ENCODE assay signal across 8 mouse cellular contexts in the genomic region with DNA sequence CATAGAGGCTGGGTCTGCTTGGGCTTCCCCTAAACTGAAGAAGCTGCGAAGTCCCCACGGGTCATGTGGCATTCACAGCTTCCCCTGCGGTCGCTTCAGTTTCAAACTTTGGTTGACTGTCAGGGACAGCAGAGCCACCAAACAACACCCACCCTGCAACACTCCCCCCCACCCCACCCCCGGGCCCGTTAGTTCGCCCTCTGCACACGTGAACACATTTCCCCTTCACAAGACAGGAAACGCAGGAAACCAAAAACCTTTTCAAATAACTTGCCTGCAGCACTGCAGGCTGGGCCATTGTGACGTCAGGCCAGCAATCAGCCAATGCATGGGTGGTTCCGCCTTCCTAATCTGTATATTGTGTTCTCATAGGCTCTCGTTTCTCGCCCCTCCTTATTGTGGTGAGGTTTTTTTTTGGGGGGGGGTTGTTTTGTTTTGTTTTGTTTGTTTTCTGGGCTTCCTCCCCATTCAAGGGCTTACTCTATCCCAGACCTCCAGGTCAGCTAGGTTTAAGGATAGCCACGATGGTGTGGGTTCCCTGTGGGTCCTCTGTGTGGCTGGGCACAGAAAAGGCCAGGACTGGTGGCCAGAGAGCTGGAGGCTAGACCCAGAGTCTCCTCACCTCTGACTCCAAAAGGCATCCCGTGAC.
DNase-seq lines count a peak whose midpoint lies in the region; ATAC-seq and TF ChIP-seq lines count a peak whose summit lies in the region.

No protein-coding gene starts in this region.

- H3K36me3 ChIP-seq in heart, embryonic 14.5 days (ENCODE audit: control insufficient read depth, insufficient read depth, low read length) = no peaks in the 10 kb centered on the region
- no peaks in the 10 kb centered on the region for H3K36me3 ChIP-seq in kidney, embryonic 16.5 days (ENCODE audit: insufficient read depth, low read length)
- H3K36me3 ChIP-seq in liver, postnatal 0 days (replicated peaks; ENCODE audit: insufficient read depth, low read length) = no peaks in the 10 kb centered on the region
- no peaks in the 10 kb centered on the region for H3K36me3 ChIP-seq in neural tube, embryonic 13.5 days

- 12% methylated on average over 15 of the region's 15 CpGs for WGBS in heart, embryonic 14.5 days
- 7% methylated on average over 15 of the region's 15 CpGs for WGBS in kidney, embryonic 16.5 days
- 4% methylated on average over 15 of the region's 15 CpGs for WGBS in liver, postnatal 0 days (ENCODE audit: insufficient replicate concordance)
- 4% methylated on average over 15 of the region's 15 CpGs for WGBS in neural tube, embryonic 13.5 days

- H3K4me3 ChIP-seq in heart, embryonic 14.5 days (ENCODE audit: control insufficient read depth in 1 of 2, insufficient read depth in 1 of 2, low read depth in 1 of 2, low read length in 2 of 2) = peak overlapping the region in 1 of 2 experiments; percentile 34; a peak in 2 of 4 replicates
- peak overlapping the region; percentile 38 for H3K4me3 ChIP-seq in kidney, embryonic 16.5 days (ENCODE audit: low read length)
- H3K4me3 ChIP-seq in liver, postnatal 0 days (ENCODE audit: low read depth, low read length) = peak overlapping the region; percentile 13; the same call in 1 of the 2 replicates
- H3K4me3 ChIP-seq in neural tube, embryonic 13.5 days = peak overlapping the region; percentile 29

- H3K4me2 ChIP-seq in heart, embryonic 14.5 days (ENCODE audit: low read length) = peak overlapping the region; percentile 70
- H3K4me2 ChIP-seq in kidney, embryonic 16.5 days (replicated peaks; ENCODE audit: low read depth, low read length) = peak overlapping the region; percentile 60
- H3K4me2 ChIP-seq in liver, postnatal 0 days (ENCODE audit: low read depth, low read length) = peak overlapping the region; percentile 68
- H3K4me2 ChIP-seq in neural tube, embryonic 13.5 days = peak overlapping the region; percentile 64

- no peaks in the 10 kb centered on the region for H3K9me3 ChIP-seq in heart, embryonic 14.5 days (ENCODE audit: control insufficient read depth, low read length)
- no peaks in the 10 kb centered on the region for H3K9me3 ChIP-seq in kidney, embryonic 16.5 days (ENCODE audit: low read length)
- H3K9me3 ChIP-seq in liver, postnatal 0 days (ENCODE audit: low read length) = no peaks in the 10 kb centered on the region
- no peaks in the 10 kb centered on the region for H3K9me3 ChIP-seq in neural tube, embryonic 13.5 days

- peak; percentile 72 for ATAC-seq in erythroid progenitor cell, adult 5-6 weeks (replicated peaks; ENCODE audit: low FRiP score, poor library complexity, severe bottlenecking)
- ATAC-seq in heart, embryonic 14.5 days (ENCODE audit: insufficient number of reproducible peaks, insufficient read depth, low FRiP score, low read depth) = peak; percentile 61; the same call in 1 of the 2 replicates
- peak; percentile 89 for ATAC-seq in kidney, embryonic 16.5 days (ENCODE audit: low FRiP score, low TSS enrichment)
- ATAC-seq in liver, postnatal 0 days = peak; percentile 67
- peak; percentile 87 for ATAC-seq in neural tube, embryonic 13.5 days (ENCODE audit: low read depth)

- no peaks in the 10 kb centered on the region for H3K27me3 ChIP-seq in heart, embryonic 14.5 days (ENCODE audit: control insufficient read depth, insufficient read depth, low read length)
- no peaks in the 10 kb centered on the region for H3K27me3 ChIP-seq in kidney, embryonic 16.5 days (ENCODE audit: insufficient read depth, low read length)
- no peaks in the 10 kb centered on the region for H3K27me3 ChIP-seq in liver, postnatal 0 days (ENCODE audit: insufficient read depth, low read length)
- no peaks in the 10 kb centered on the region for H3K27me3 ChIP-seq in neural tube, embryonic 13.5 days

- H3K9ac ChIP-seq in heart, embryonic 14.5 days (ENCODE audit: low read length) = peak overlapping the region; percentile 61
- peak overlapping the region; percentile 14; the same call in 1 of the 2 replicates for H3K9ac ChIP-seq in kidney, embryonic 16.5 days (replicated peaks; ENCODE audit: low read length)
- no peak overlapping the region for H3K9ac ChIP-seq in liver, postnatal 0 days (replicated peaks)
- peak overlapping the region; percentile 64 for H3K9ac ChIP-seq in neural tube, embryonic 13.5 days

- no peak for TF ChIP-seq CTCF in liver, postnatal 0 days (IDR thresholded peaks at IDR 0.05; ENCODE audit: low read depth)

- peak overlapping the region in 1 of 2 experiments; percentile 33; a peak in 1 of 4 replicates for H3K27ac ChIP-seq in heart, embryonic 14.5 days (replicated peaks in 1 of 2; ENCODE audit: control insufficient read depth in 1 of 2, insufficient read depth in 1 of 2, low read depth in 2 of 2, low read length in 2 of 2)
- H3K27ac ChIP-seq in kidney, embryonic 16.5 days (ENCODE audit: low read length) = 0 out of 2 replicates have a peak overlapping the region, but pooled peaks have one; percentile 26
- peak overlapping the region; percentile 92; the same call in 1 of the 2 replicates for H3K27ac ChIP-seq in liver, postnatal 0 days (ENCODE audit: low read depth)
- H3K27ac ChIP-seq in neural tube, embryonic 13.5 days (replicated peaks) = no peak overlapping the region

- peaks cover 25 to 27% of the 10 kb centered on the region in 2 experiments for H3K4me1 ChIP-seq in heart, embryonic 14.5 days (ENCODE audit: control insufficient read depth in 2 of 2, insufficient read depth in 2 of 2, low read length in 2 of 2)
- peaks cover 15% of the 10 kb centered on the region for H3K4me1 ChIP-seq in kidney, embryonic 16.5 days (ENCODE audit: insufficient read depth, low read length)
- H3K4me1 ChIP-seq in liver, postnatal 0 days (ENCODE audit: insufficient read depth) = peaks cover 58% of the 10 kb centered on the region
- peaks cover 24% of the 10 kb centered on the region for H3K4me1 ChIP-seq in neural tube, embryonic 13.5 days (replicated peaks)

- peak; percentile 61; the same call in 1 of the 2 replicates for TF ChIP-seq EP300 in liver, postnatal 0 days (IDR thresholded peaks at IDR 0.05; ENCODE audit: low read depth)

- peak; percentile 94 for DNase-seq in CD4-positive, CD25-positive, alpha-beta regulatory T cell, adult 2 months (ENCODE audit: low read depth, low spot score)
- DNase-seq in adipocyte (ENCODE audit: low spot score) = peak; percentile 77
- DNase-seq in liver, postnatal 0 days = peak; percentile 83
- DNase-seq in thymus, postnatal 0 days (ENCODE audit: low spot score) = peak; percentile 95
